Mouse (Mus musculus) limb, embryonic 10.5 days (tissue): ENCODE data around the gene Lap3. TPM values are rescaled to one million over a fixed set of nuclear protein-coding genes. Genes with fewer than 3 reads are reported as not detected.

ENCODE experiments used
- DNase-seq: peaks from one replicate; pipeline ENCODE4 v3.0.0-alpha.2; 2017; ENCODE audit warnings: low spot score
- H3K27ac ChIP-seq: fragments of 300-500 bp; sonication (generic); 2 replicates; pipeline ENCODE4 v1.5.1; 2016; ENCODE audit warnings: mild to moderate bottlenecking
- H3K27me3 ChIP-seq: fragments of 300-500 bp; sonication (generic); 2 replicates; pipeline ENCODE4 v1.6.1; 2016; ENCODE audit warnings: low read depth, mild to moderate bottlenecking; ENCODE audit not compliant: poor library complexity, severe bottlenecking
- H3K36me3 ChIP-seq: fragments of 300-500 bp; sonication (generic); 2 replicates; pipeline ENCODE4 v1.6.1; 2016; ENCODE audit warnings: mild to moderate bottlenecking, moderate library complexity
- H3K4me1 ChIP-seq: fragments of 300-500 bp; sonication (generic); 2 replicates; pipeline ENCODE4 v1.6.1; 2016
- H3K4me3 ChIP-seq: fragments of 300-500 bp; sonication (generic); 2 replicates; pipeline ENCODE4 v1.5.1; 2016; ENCODE audit warnings: mild to moderate bottlenecking, moderate library complexity
- H3K9me3 ChIP-seq: fragments of 300-500 bp; sonication (generic); replicated peaks from 2 replicates; pipeline ENCODE4 v1.6.1; 2016; ENCODE audit warnings: mild to moderate bottlenecking
- WGBS: fragments of 180-500 bp; shearing (Covaris S2); methylation state at CpG from one replicate; pipeline ENCODE4 v1.1.7; 2016; 5-methylcytosine and 5-hydroxymethylcytosine counted together
- polyA plus RNA-seq: library from polyadenylated mRNA; unstranded; fragments of >200 nt; fragmentation: Nextera tagmentation; extraction: Ambion mirVana; gene quantifications from 2 replicates; pipeline ENCODE4 v1.2.1, GENCODE M21; 2016

Lap3 gene
- polyA plus RNA-seq, 1 experiment from 2014 or later = 103 TPM

GRCm38 (mm10) chr5:45539502-45539901 lies 46.3 kb downstream of the Lap3 start:
- Histone ChIP-seq H3K4me1 (peaks cover 2% of the 10 kb centered on the region; the same call in 1 of the 2 replicates), H3K27me3 (no peaks in the 10 kb centered on the region), H3K9me3 (no peaks in the 10 kb centered on the region), H3K36me3 (no peaks in the 10 kb centered on the region), H3K4me3 (no peak overlapping the region), H3K27ac (no peak overlapping the region)
- DNase-seq = no peak
- 56% methylated on average over 10 of the region's 10 CpGs for WGBS

DNA sequence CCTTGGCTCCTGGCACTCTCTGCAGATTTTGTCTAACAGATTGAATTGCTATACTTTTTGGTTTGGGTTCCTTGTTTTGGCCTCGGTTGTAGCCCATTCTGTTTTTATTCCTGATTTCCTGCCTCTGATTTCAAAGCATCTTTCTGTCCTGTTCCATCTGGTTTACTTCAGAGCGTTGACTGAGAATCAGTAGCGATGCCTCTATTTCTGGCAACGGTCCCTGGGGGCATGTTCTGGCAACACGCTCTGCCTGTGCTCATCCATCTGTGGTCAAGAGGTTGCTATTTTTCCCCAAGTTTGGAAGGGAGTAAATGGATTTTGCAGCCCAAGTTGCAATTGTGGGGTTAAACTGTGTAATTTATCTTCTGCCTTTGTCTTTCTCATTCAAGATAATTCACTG lies 50.2 kb downstream of the Lap3 start:
- no peak overlapping the region for H3K27ac ChIP-seq

GRCm38 (mm10) chr5:45549586-45549985 lies 56.4 kb downstream of the Lap3 start:
- no peak overlapping the region for H3K4me3 ChIP-seq
- H3K4me1 ChIP-seq = no peaks in the 10 kb centered on the region
- no peak overlapping the region for H3K27ac ChIP-seq
- no peak for DNase-seq
- H3K36me3 ChIP-seq = no peaks in the 10 kb centered on the region
- 97% methylated on average over 1 of the region's 1 CpGs for WGBS
- no peaks in the 10 kb centered on the region for H3K9me3 ChIP-seq
- H3K27me3 ChIP-seq = no peaks in the 10 kb centered on the region

More for the DNA sequence above, 50.2 kb downstream of the Lap3 start:
- no peak for DNase-seq
- no peaks in the 10 kb centered on the region for H3K9me3 ChIP-seq
- H3K4me3 ChIP-seq = no peak overlapping the region
- no peaks in the 10 kb centered on the region for H3K4me1 ChIP-seq
- H3K36me3 ChIP-seq = no peaks in the 10 kb centered on the region
- no peaks in the 10 kb centered on the region for H3K27me3 ChIP-seq
- WGBS = 76% methylated on average over 5 of the region's 5 CpGs

Other genes with a start within 250 kb of the Lap3 start
- 129 and 133 TPM in 2 replicates for gene Qdpr, start 43.1 kb upstream of the Lap3 start, polyA plus RNA-seq
- gene Clrn2, start 39.6 kb upstream of the Lap3 start, polyA plus RNA-seq = not detected in 2 replicates
- 314 and 323 TPM in 2 replicates for gene Med28, start 26.9 kb downstream of the Lap3 start, polyA plus RNA-seq
- gene Fam184b, start 146.2 kb downstream of the Lap3 start, polyA plus RNA-seq = 0.66 and 0.75 TPM in 2 replicates
- 66.6 and 68.9 TPM in 2 replicates for gene Ncapg, start 176.5 kb downstream of the Lap3 start, polyA plus RNA-seq